Mouse (Mus musculus) ES-E14 (cell line): ENCODE data around the gene Olfr638.

Experiments used
- CHD2 ChIP-seq: IDR thresholded peaks from 2 replicates; pipeline ENCODE4 v1.6.1; 2014; ENCODE audit warnings: mild to moderate bottlenecking, low read depth, low read length, inconsistent platforms
- HCFC1 ChIP-seq: IDR thresholded peaks from 2 replicates; pipeline ENCODE4 v1.6.1; 2012; ENCODE audit warnings: low read length, inconsistent platforms, borderline replicate concordance; ENCODE audit not compliant: insufficient read depth
- MAFK ChIP-seq: IDR thresholded peaks from 2 replicates; pipeline ENCODE4 v1.6.1; 2014; ENCODE audit warnings: mild to moderate bottlenecking, low read depth, low read length, inconsistent platforms; ENCODE audit not compliant: insufficient read depth
- ZC3H11A ChIP-seq: IDR thresholded peaks from 2 replicates; pipeline ENCODE4 v1.6.1; 2012; ENCODE audit warnings: low read depth, mild to moderate bottlenecking, inconsistent platforms, low read length, borderline replicate concordance
- ZNF384 ChIP-seq: IDR thresholded peaks from 2 replicates; pipeline ENCODE4 v1.6.1; 2012; ENCODE audit warnings: low read depth, low read length, inconsistent platforms

GRCm38 (mm10) chr7:104018953-104019352 is 20.4 kb downstream of the Olfr638 start:
- TF ChIP-seq CHD2 (no peak), ZC3H11A (no peak), MAFK (no peak), HCFC1 (no peak), ZNF384 (no peak)
